In the genomic region with DNA sequence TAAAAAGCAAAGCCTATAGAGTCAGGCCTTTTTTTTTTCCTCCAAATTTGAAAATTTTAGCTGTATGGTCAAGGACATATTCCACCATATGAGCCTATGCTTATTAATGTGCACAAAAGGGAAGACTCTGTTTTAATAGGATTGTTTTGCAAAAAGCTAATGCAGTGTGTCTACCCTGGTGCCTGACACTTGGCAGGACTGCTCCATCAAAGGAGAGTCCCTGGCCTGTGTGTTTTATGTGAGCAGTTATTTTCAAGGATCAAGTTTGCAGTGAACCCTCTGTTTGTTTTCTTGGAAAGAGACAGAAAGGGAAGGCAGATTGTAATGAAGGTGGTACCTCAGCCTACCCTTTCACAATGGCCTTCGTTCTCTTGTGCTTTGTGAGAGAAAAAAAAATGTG, we compare ENCODE assay signal across 26 mouse cellular contexts.
DNase-seq lines count a peak whose midpoint lies in the region; ATAC-seq and TF ChIP-seq lines count a peak whose summit lies in the region.
"Had no signal": no experiment of that assay in that cellular context is flagged by ENCODE, and none has a peak within 500 bp of the region (broad histone marks: within the 10 kb centered on the region; RNA-seq: fewer than 3 reads in every experiment).

No protein-coding gene starts in this region.

- intact Hi-C loops in left cerebral cortex, adult 2 months (cut with DNase I) = no loop called here

- H3K27me3 ChIP-seq in forebrain, embryonic 14.5 days (replicated peaks; ENCODE audit: control insufficient read depth, insufficient read depth, low read length) = no peaks in the 10 kb centered on the region
- no peaks in the 10 kb centered on the region for H3K27me3 ChIP-seq in hindbrain, embryonic 14.5 days (ENCODE audit: control insufficient read depth, insufficient read depth, low read length)
- no peaks in the 10 kb centered on the region for H3K27me3 ChIP-seq in midbrain, embryonic 15.5 days (replicated peaks)
- H3K27me3 ChIP-seq in kidney, embryonic 16.5 days (ENCODE audit: insufficient read depth, low read length) = no peaks in the 10 kb centered on the region
- H3K27me3 ChIP-seq: CH12.LX; megakaryocyte, embryonic 14.5 days; stomach, embryonic 15.5 days had no signal

- no peak for DNase-seq in left cerebral cortex, adult 2 months (ENCODE audit: extremely low spot score in 1 of 2, low spot score in 2 of 2)
- no peak for DNase-seq in left cerebral cortex, adult 11 months (ENCODE audit: low spot score)
- DNase-seq in forebrain, embryonic 14.5 days (ENCODE audit: low spot score) = peak; percentile 35
- DNase-seq in hindbrain, embryonic 14.5 days (ENCODE audit: low spot score) = no peak
- DNase-seq in gastrocnemius, adult 8-10 months (ENCODE audit: low spot score in 2 of 2) = no peak
- no peak for DNase-seq in yolk sac, embryonic 10.5 days (ENCODE audit: low spot score)
- DNase-seq: adrenal gland, postnatal 14 days; cerebellum, adult 11-12 months; cerebellum, postnatal 36 days; gastrocnemius, postnatal 10 days; heart, adult 2 months; heart, postnatal 4 days; liver, postnatal 0 days; lung, postnatal 14 days; right cerebral cortex, postnatal 14 days; spleen, adult 18-20 months; thymus, adult 2 months had no signal

- no peaks in the 10 kb centered on the region for H3K36me3 ChIP-seq in forebrain, embryonic 14.5 days (ENCODE audit: control insufficient read depth, insufficient read depth, low read length)
- H3K36me3 ChIP-seq in hindbrain, embryonic 14.5 days (replicated peaks; ENCODE audit: control insufficient read depth, insufficient read depth) = no peaks in the 10 kb centered on the region
- no peaks in the 10 kb centered on the region for H3K36me3 ChIP-seq in midbrain, embryonic 15.5 days (replicated peaks)
- no peaks in the 10 kb centered on the region for H3K36me3 ChIP-seq in kidney, embryonic 16.5 days (ENCODE audit: insufficient read depth, low read length)
- H3K36me3 ChIP-seq: limb, embryonic 10.5 days; stomach, embryonic 15.5 days had no signal

- no peaks in the 10 kb centered on the region for H3K9me3 ChIP-seq in forebrain, embryonic 14.5 days (replicated peaks; ENCODE audit: control insufficient read depth, low read length)
- H3K9me3 ChIP-seq in hindbrain, embryonic 14.5 days (ENCODE audit: control insufficient read depth, low read length) = no peaks in the 10 kb centered on the region
- H3K9me3 ChIP-seq in midbrain, embryonic 15.5 days = no peaks in the 10 kb centered on the region
- no peaks in the 10 kb centered on the region for H3K9me3 ChIP-seq in kidney, embryonic 16.5 days (ENCODE audit: low read length)
- H3K9me3 ChIP-seq: limb, embryonic 10.5 days; megakaryocyte, embryonic 14.5 days; stomach, embryonic 15.5 days had no signal

- peaks cover 31% of the 10 kb centered on the region for H3K4me1 ChIP-seq in forebrain, embryonic 14.5 days (ENCODE audit: control insufficient read depth, insufficient read depth, low read length)
- H3K4me1 ChIP-seq in hindbrain, embryonic 14.5 days (replicated peaks; ENCODE audit: control insufficient read depth, insufficient read depth, low read length) = peaks cover 28% of the 10 kb centered on the region
- peaks cover 27% of the 10 kb centered on the region for H3K4me1 ChIP-seq in midbrain, embryonic 15.5 days
- no peaks in the 10 kb centered on the region for H3K4me1 ChIP-seq in kidney, embryonic 16.5 days (ENCODE audit: insufficient read depth, low read length)
- H3K4me1 ChIP-seq: megakaryocyte, embryonic 14.5 days; stomach, embryonic 15.5 days had no signal

- 5% methylated on average over 1 of the region's 1 CpGs for WGBS in forebrain, embryonic 14.5 days
- WGBS in hindbrain, embryonic 14.5 days = 30% methylated on average over 1 of the region's 1 CpGs
- 24% methylated on average over 1 of the region's 1 CpGs for WGBS in midbrain, embryonic 15.5 days
- 82% methylated on average over 1 of the region's 1 CpGs for WGBS in kidney, embryonic 16.5 days

- 0 out of 2 replicates have a peak, but pooled peaks have one; percentile 15 for ATAC-seq in forebrain, embryonic 14.5 days
- peak; percentile 53; the same call in 1 of the 2 replicates for ATAC-seq in hindbrain, embryonic 14.5 days (ENCODE audit: low FRiP score)
- ATAC-seq in midbrain, embryonic 15.5 days (replicated peaks) = no peak; the same call in 1 of the 2 replicates
- no peak for ATAC-seq in kidney, embryonic 16.5 days (ENCODE audit: low FRiP score, low TSS enrichment)
- ATAC-seq: intestine, embryonic 16.5 days; liver, postnatal 0 days had no signal

- H3K9ac ChIP-seq in forebrain, embryonic 14.5 days (ENCODE audit: low read length) = no peak overlapping the region
- no peak overlapping the region for H3K9ac ChIP-seq in hindbrain, embryonic 14.5 days
- H3K9ac ChIP-seq in midbrain, embryonic 15.5 days = no peak overlapping the region
- no peak overlapping the region for H3K9ac ChIP-seq in kidney, embryonic 16.5 days (replicated peaks; ENCODE audit: low read length)
- H3K9ac ChIP-seq: liver, postnatal 0 days; stomach, embryonic 15.5 days had no signal

- H3K4me3 ChIP-seq in left cerebral cortex, adult 2 months = no peak overlapping the region
- no peak overlapping the region for H3K4me3 ChIP-seq in forebrain, embryonic 14.5 days (ENCODE audit: low read depth, low read length)
- H3K4me3 ChIP-seq in hindbrain, embryonic 14.5 days (replicated peaks; ENCODE audit: low read length) = no peak overlapping the region
- no peak overlapping the region for H3K4me3 ChIP-seq in midbrain, embryonic 15.5 days
- H3K4me3 ChIP-seq in kidney, embryonic 16.5 days (ENCODE audit: low read length) = no peak overlapping the region
- H3K4me3 ChIP-seq: heart, adult 2 months; limb, embryonic 10.5 days; megakaryocyte, embryonic 14.5 days; myocyte; stomach, embryonic 15.5 days had no signal

- no peak for TF ChIP-seq CTCF in left cerebral cortex, adult 2 months (IDR thresholded peaks at IDR 0.05)

- H3K27ac ChIP-seq in left cerebral cortex, adult 2 months = peak overlapping the region; percentile 61; the same call in 1 of the 2 replicates
- peak overlapping the region; percentile 56; the same call in 1 of the 2 replicates for H3K27ac ChIP-seq in forebrain, embryonic 14.5 days (ENCODE audit: low read depth, low read length)
- peak overlapping the region; percentile 72 for H3K27ac ChIP-seq in hindbrain, embryonic 14.5 days
- H3K27ac ChIP-seq in midbrain, embryonic 15.5 days = peak overlapping the region; percentile 62
- no peak overlapping the region for H3K27ac ChIP-seq in kidney, embryonic 16.5 days (ENCODE audit: low read length)
- H3K27ac ChIP-seq: heart, adult 2 months; kidney, postnatal 0 days; limb, embryonic 10.5 days; stomach, embryonic 15.5 days had no signal

- no peak overlapping the region for H3K4me2 ChIP-seq in forebrain, embryonic 14.5 days (ENCODE audit: low read length)
- no peak overlapping the region for H3K4me2 ChIP-seq in hindbrain, embryonic 14.5 days (replicated peaks)
- H3K4me2 ChIP-seq in midbrain, embryonic 15.5 days = no peak overlapping the region
- H3K4me2 ChIP-seq in kidney, embryonic 16.5 days (replicated peaks; ENCODE audit: low read depth, low read length) = no peak overlapping the region
- H3K4me2 ChIP-seq: stomach, embryonic 15.5 days had no signal

Comparison
In these comparisons a context has a peak if more than half of its experiments do, and no peak if none do; other contexts are left out.
1. ATAC-seq: peak in forebrain, embryonic 14.5 days (single experiment) and hindbrain, embryonic 14.5 days (single experiment); none in midbrain, embryonic 15.5 days (single experiment) and kidney, embryonic 16.5 days (single experiment).